Mouse (Mus musculus): ENCODE measurements around the gene Gm13128.
"Not testable (repeated sequence)": the region's sequence is repeated elsewhere in the genome, so short reads cannot be mapped to it uniquely, and the experiment has no call there.

DNA sequence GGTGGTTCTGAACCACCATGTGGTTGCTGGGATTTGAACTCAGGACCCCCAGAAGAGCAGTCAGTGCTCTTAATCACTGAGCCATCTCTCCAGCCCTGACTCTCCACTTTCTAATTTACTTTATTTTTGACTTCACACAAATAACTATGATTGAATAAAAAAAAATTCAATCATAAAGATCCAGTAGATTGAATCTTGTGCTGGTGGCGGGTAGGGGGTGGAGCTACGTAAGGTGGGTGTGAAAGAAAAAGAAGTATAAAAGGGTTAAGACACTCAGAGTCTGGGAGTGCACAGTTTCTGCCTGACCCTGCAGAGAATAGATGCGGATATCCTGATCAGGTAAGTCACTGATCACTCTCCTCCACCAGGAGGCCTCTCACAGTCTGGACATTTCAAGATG, 27.6 kb downstream of the Gm13128 start, which contains the start of gene Gm13119:
- not testable (repeated sequence) for TF ChIP-seq CTCF (IDR thresholded peaks at IDR 0.05; ENCODE audit: borderline replicate concordance, insufficient read depth, low read length); POLR2A (IDR thresholded peaks at IDR 0.05; ENCODE audit: low read depth, low read length)

Data from embryonic fibroblast, embryonic 13.5 days (primary cell).